In genomic region chr2:145740729-145741128, GRCm38 (mm10) we compare ENCODE assay signal across 20 mouse cellular contexts.
DNase-seq lines count a peak whose midpoint lies in the region; ATAC-seq and TF ChIP-seq lines count a peak whose summit lies in the region.
"Had no signal": no experiment of that assay in that cellular context is flagged by ENCODE, and none has a peak within 500 bp of the region (broad histone marks: within the 10 kb centered on the region; RNA-seq: fewer than 3 reads in every experiment).

No protein-coding gene starts in this region.

- no peaks in the 10 kb centered on the region for H3K9me3 ChIP-seq in liver, embryonic 12.5 days (replicated peaks)
- H3K9me3 ChIP-seq: embryonic facial prominence, embryonic 13.5 days; forebrain, embryonic 12.5 days; heart, embryonic 13.5 days; hindbrain, embryonic 12.5 days had no signal

- no peak overlapping the region for H3K4me2 ChIP-seq in liver, embryonic 12.5 days
- H3K4me2 ChIP-seq: embryonic facial prominence, embryonic 13.5 days; forebrain, embryonic 12.5 days; heart, embryonic 13.5 days; hindbrain, embryonic 12.5 days had no signal

- H3K4me3 ChIP-seq in liver, adult 2 months (ENCODE audit: insufficient read depth, low read depth, low read length) = no peak overlapping the region
- H3K4me3 ChIP-seq in liver, embryonic 12.5 days = no peak overlapping the region
- H3K4me3 ChIP-seq in lung, adult 2 months (replicated peaks; ENCODE audit: extremely low read depth, low read depth, low read length) = no peak overlapping the region
- H3K4me3 ChIP-seq: embryonic facial prominence, embryonic 13.5 days; forebrain, embryonic 12.5 days; heart, embryonic 13.5 days; hindbrain, embryonic 12.5 days had no signal

- TF ChIP-seq POLR2A in liver, adult 2 months (IDR thresholded peaks at IDR 0.05; ENCODE audit: extremely low read depth, insufficient read depth, low read length) = no peak
- no peak for TF ChIP-seq POLR2A in lung, adult 2 months (IDR thresholded peaks at IDR 0.05; ENCODE audit: borderline replicate concordance, extremely low read depth, low read depth, low read length)

- H3K27me3 ChIP-seq in liver, adult 2 months (ENCODE audit: control insufficient read depth, insufficient read depth, low read length) = no peaks in the 10 kb centered on the region
- H3K27me3 ChIP-seq in liver, embryonic 12.5 days (replicated peaks) = no peaks in the 10 kb centered on the region
- H3K27me3 ChIP-seq in splenic B cell, adult 2 months (ENCODE audit: control insufficient read depth, insufficient read depth, low read length, poor library complexity, severe bottlenecking) = no peaks in the 10 kb centered on the region
- H3K27me3 ChIP-seq: embryonic facial prominence, embryonic 13.5 days; heart, embryonic 13.5 days; hindbrain, embryonic 12.5 days had no signal

- TF ChIP-seq CTCF in liver, adult 2 months (IDR thresholded peaks at IDR 0.05; ENCODE audit: low read depth, low read length) = no peak
- TF ChIP-seq CTCF in lung, adult 2 months (IDR thresholded peaks at IDR 0.05; ENCODE audit: insufficient read depth, low read length) = no peak

- DNase-seq in liver, adult 2 months (ENCODE audit: extremely low read depth, low read depth, low spot score) = peak; percentile 37
- peak; percentile 49 for DNase-seq in lung, postnatal 36 days
- DNase-seq in lung, adult 2 months = no peak
- DNase-seq in splenic B cell, adult 2 months (ENCODE audit: low read depth, low spot score) = peak; percentile 3
- DNase-seq in testis, postnatal 10 days (ENCODE audit: low spot score) = no peak
- no peak for DNase-seq in B cell, adult 2 months
- DNase-seq: adrenal gland, adult 2 months; adrenal gland, postnatal 25 days; cerebellum, adult 8-10 months; cerebellum, postnatal 25 days; gastrocnemius, postnatal 14 days; heart, postnatal 4 days had no signal

- 70% methylated on average over 5 of the region's 5 CpGs for WGBS in liver, adult 2 months
- WGBS in liver, embryonic 12.5 days (ENCODE audit: insufficient replicate concordance) = 58% methylated on average over 5 of the region's 5 CpGs
- 82% methylated on average over 5 of the region's 5 CpGs for WGBS in lung, adult 2 months

- no peaks in the 10 kb centered on the region for H3K4me1 ChIP-seq in liver, adult 2 months (ENCODE audit: control insufficient read depth, insufficient read depth, low read length)
- H3K4me1 ChIP-seq in liver, embryonic 12.5 days = no peaks in the 10 kb centered on the region
- peaks cover 2% of the 10 kb centered on the region; the same call in 1 of the 2 replicates for H3K4me1 ChIP-seq in lung, adult 2 months (ENCODE audit: control insufficient read depth, insufficient read depth, low read length)
- H3K4me1 ChIP-seq: embryonic facial prominence, embryonic 13.5 days; forebrain, embryonic 12.5 days; hindbrain, embryonic 12.5 days had no signal

- H3K9ac ChIP-seq in liver, adult 2 months (ENCODE audit: low read depth, low read length) = no peak overlapping the region
- no peak overlapping the region for H3K9ac ChIP-seq in liver, embryonic 12.5 days
- H3K9ac ChIP-seq: embryonic facial prominence, embryonic 13.5 days; forebrain, embryonic 12.5 days; heart, embryonic 13.5 days; hindbrain, embryonic 12.5 days had no signal

- ATAC-seq in liver, embryonic 12.5 days = no peak
- peak; percentile 66 for ATAC-seq in megakaryocyte, adult 5-6 weeks (ENCODE audit: poor library complexity, severe bottlenecking)
- ATAC-seq: forebrain, embryonic 16.5 days; hindbrain, embryonic 16.5 days had no signal

- H3K36me3 ChIP-seq in liver, adult 2 months (ENCODE audit: control insufficient read depth, insufficient read depth, low read length) = no peaks in the 10 kb centered on the region; the same call in none of the 2 replicates
- H3K36me3 ChIP-seq in liver, embryonic 12.5 days = no peaks in the 10 kb centered on the region
- no peaks in the 10 kb centered on the region for H3K36me3 ChIP-seq in splenic B cell, adult 2 months (ENCODE audit: control insufficient read depth, insufficient read depth, low read length, poor library complexity, severe bottlenecking)
- H3K36me3 ChIP-seq: embryonic facial prominence, embryonic 13.5 days; forebrain, embryonic 12.5 days; hindbrain, embryonic 12.5 days had no signal

- no peaks in the 10 kb centered on the region; the same call in 1 of the 2 replicates for H3K79me2 ChIP-seq in liver, adult 2 months (ENCODE audit: control insufficient read depth, insufficient read depth, low read length)

- no peak overlapping the region for H3K27ac ChIP-seq in liver, adult 2 months (replicated peaks; ENCODE audit: insufficient read depth, low read depth, low read length)
- H3K27ac ChIP-seq in liver, embryonic 12.5 days = no peak overlapping the region
- H3K27ac ChIP-seq: embryonic facial prominence, embryonic 13.5 days; forebrain, embryonic 12.5 days; heart, embryonic 13.5 days; hindbrain, embryonic 12.5 days had no signal

Comparison
In these comparisons a context has a peak if more than half of its experiments do, and no peak if none do; other contexts are left out.
1. DNase-seq: peak in liver, adult 2 months (single experiment), lung, postnatal 36 days (single experiment) and splenic B cell, adult 2 months (single experiment); none in lung, adult 2 months (single experiment), testis, postnatal 10 days (single experiment) and B cell, adult 2 months (0 of 2).